Mouse (Mus musculus): ENCODE results near the gene Actn1. TPM values are rescaled to one million over a fixed set of nuclear protein-coding genes. Genes with fewer than 3 reads are reported as not detected.
A peak's percentile ranks its signal among the peaks of the same experiment; 100 is the strongest.

Gene Actn1
- total and polyA plus RNA-seq, 2 experiments from 2014 or later: 15.7 to 85.3 TPM

DNA sequence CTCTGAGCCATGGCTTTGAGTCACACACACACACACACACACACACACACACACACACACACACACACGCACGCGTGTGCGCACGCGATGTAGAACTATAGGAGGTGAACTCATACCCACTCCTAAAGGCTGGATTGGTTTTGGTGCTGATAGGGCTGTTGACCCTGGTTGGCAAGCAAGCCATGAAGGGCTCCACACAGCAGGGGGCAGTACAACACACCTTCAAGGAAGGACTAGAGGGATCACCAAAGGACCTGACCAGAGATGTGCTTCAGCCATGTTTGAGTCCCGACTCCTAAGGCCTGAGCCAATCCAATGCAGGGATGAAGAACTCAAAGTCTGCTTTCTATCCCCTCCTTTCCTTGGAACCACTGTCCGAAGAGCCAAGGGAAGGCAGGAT, 130.6 kb downstream of the Actn1 start:
- Histone ChIP-seq H3K36me3 (replicated peaks; ENCODE audit: control insufficient read depth, insufficient read depth, low read length) (peaks cover 32% of the 10 kb centered on the region), H3K27ac (ENCODE audit: low read depth) (peak overlapping the region; percentile 100), H3K9me3 (replicated peaks; ENCODE audit: control insufficient read depth, low read length) (no peaks in the 10 kb centered on the region), H3K4me3 (ENCODE audit: low read depth, low read length) (no peak overlapping the region), H3K27me3 (ENCODE audit: control insufficient read depth, insufficient read depth, low read length) (no peaks in the 10 kb centered on the region), H3K4me2 (ENCODE audit: low read depth, low read length) (no peak overlapping the region), H3K9ac (replicated peaks; ENCODE audit: low read depth, low read length) (no peak overlapping the region), H3K4me1 (ENCODE audit: control insufficient read depth, insufficient read depth) (peaks cover 25% of the 10 kb centered on the region)
- ATAC-seq (ENCODE audit: insufficient read depth, low read depth): no peak
- no peak for DNase-seq (ENCODE audit: low spot score)
- WGBS: 92% methylated on average over 8 of the region's 8 CpGs
- TF ChIP-seq EP300 (IDR thresholded peaks at IDR 0.05; ENCODE audit: low read depth) (no peak), CTCF (IDR thresholded peaks at IDR 0.05; ENCODE audit: low read depth) (peak; percentile 46)

DNA sequence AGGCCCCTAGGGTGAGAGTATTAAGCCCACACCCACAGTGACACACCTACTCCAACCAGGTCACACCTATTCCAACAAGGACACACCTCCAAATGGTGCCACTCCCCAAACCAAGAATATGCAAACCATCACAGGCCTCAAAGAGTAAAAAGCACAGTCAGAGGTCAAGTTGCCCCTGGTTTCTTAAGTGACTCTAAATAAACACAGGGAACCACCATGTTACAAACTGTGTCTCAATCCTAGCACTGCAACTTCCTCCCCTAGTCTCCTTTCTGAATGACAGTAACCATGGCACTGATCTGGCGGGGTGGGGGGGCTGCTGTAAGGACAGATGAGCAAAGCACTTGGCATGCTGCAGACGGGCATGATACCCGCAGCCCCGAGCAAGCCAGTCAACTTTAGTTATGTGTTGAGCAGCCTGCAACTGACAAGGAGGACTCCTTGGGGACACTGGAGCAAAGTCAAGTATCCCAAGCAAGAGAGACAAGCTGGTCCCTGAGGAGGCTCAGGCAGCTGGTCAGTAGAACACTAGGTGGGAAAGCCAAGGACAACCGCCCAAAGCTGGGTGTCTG, 132.9 kb downstream of the Actn1 start:
- H3K4me1 ChIP-seq (ENCODE audit: control insufficient read depth, insufficient read depth): peaks cover 38% of the 10 kb centered on the region
- TF ChIP-seq CTCF (IDR thresholded peaks at IDR 0.05; ENCODE audit: low read depth) (no peak), EP300 (IDR thresholded peaks at IDR 0.05; ENCODE audit: low read depth) (no peak)
- H3K4me2 ChIP-seq (ENCODE audit: low read depth, low read length): no peak overlapping the region
- DNase-seq (ENCODE audit: low spot score) (no peak), ATAC-seq (ENCODE audit: insufficient read depth, low read depth) (no peak)
- no peak overlapping the region for H3K9ac ChIP-seq (replicated peaks; ENCODE audit: low read depth, low read length)
- H3K4me3 ChIP-seq (ENCODE audit: low read depth, low read length): no peak overlapping the region
- H3K27me3 ChIP-seq (ENCODE audit: control insufficient read depth, insufficient read depth, low read length): no peaks in the 10 kb centered on the region
- H3K9me3 ChIP-seq (replicated peaks; ENCODE audit: control insufficient read depth, low read length): no peaks in the 10 kb centered on the region
- WGBS: 81% methylated on average over 5 of the region's 5 CpGs
- H3K27ac ChIP-seq (ENCODE audit: low read depth): no peak overlapping the region
- H3K36me3 ChIP-seq (replicated peaks; ENCODE audit: control insufficient read depth, insufficient read depth, low read length): peaks cover 38% of the 10 kb centered on the region

DNA sequence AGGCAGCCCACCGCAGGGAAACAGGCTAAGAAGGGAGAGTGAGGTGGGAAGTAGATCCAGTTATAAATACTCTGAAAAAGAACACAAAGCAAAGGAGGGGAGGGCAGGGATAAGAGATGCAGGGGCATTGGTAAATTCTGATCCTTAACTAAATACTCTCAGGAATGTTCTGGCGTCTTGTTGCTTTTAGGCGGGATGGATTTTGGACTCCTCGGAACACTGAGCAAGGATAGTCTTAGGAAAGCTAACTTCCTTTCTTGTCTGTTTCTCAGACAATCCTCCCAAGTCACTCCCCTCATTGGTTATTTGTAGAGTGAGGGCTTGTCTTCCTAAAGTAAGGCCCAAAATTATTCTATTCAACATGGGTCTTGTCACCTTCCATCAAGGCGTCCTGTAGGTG, 134.9 kb downstream of the Actn1 start:
- 94% methylated on average over 5 of the region's 5 CpGs for WGBS
- Histone ChIP-seq H3K36me3 (replicated peaks; ENCODE audit: control insufficient read depth, insufficient read depth, low read length) (peaks cover 44% of the 10 kb centered on the region), H3K9ac (replicated peaks; ENCODE audit: low read depth, low read length) (no peak overlapping the region), H3K27me3 (ENCODE audit: control insufficient read depth, insufficient read depth, low read length) (no peaks in the 10 kb centered on the region), H3K9me3 (replicated peaks; ENCODE audit: control insufficient read depth, low read length) (no peaks in the 10 kb centered on the region), H3K27ac (ENCODE audit: low read depth) (no peak overlapping the region), H3K4me2 (ENCODE audit: low read depth, low read length) (no peak overlapping the region), H3K4me1 (ENCODE audit: control insufficient read depth, insufficient read depth) (peaks cover 24% of the 10 kb centered on the region), H3K4me3 (ENCODE audit: low read depth, low read length) (no peak overlapping the region)
- TF ChIP-seq CTCF (IDR thresholded peaks at IDR 0.05; ENCODE audit: low read depth) (no peak), EP300 (IDR thresholded peaks at IDR 0.05; ENCODE audit: low read depth) (no peak)
- DNase-seq (ENCODE audit: low spot score): no peak
- ATAC-seq (ENCODE audit: insufficient read depth, low read depth): no peak

- no peak overlapping the region for H3K4me3 ChIP-seq (ENCODE audit: low read depth, low read length)
- 69% methylated on average over 3 of the region's 3 CpGs for WGBS
- H3K36me3 ChIP-seq (replicated peaks; ENCODE audit: control insufficient read depth, insufficient read depth, low read length): peaks cover 49% of the 10 kb centered on the region
- H3K27ac ChIP-seq (ENCODE audit: low read depth): no peak overlapping the region
- ATAC-seq (ENCODE audit: insufficient read depth, low read depth): no peak
- no peaks in the 10 kb centered on the region for H3K9me3 ChIP-seq (replicated peaks; ENCODE audit: control insufficient read depth, low read length)
- H3K9ac ChIP-seq (replicated peaks; ENCODE audit: low read depth, low read length): no peak overlapping the region
- peaks cover 18% of the 10 kb centered on the region for H3K4me1 ChIP-seq (ENCODE audit: control insufficient read depth, insufficient read depth)
- TF ChIP-seq CTCF (IDR thresholded peaks at IDR 0.05; ENCODE audit: low read depth) (no peak), EP300 (IDR thresholded peaks at IDR 0.05; ENCODE audit: low read depth) (no peak)
- H3K27me3 ChIP-seq (ENCODE audit: control insufficient read depth, insufficient read depth, low read length): no peaks in the 10 kb centered on the region
- DNase-seq (ENCODE audit: low spot score): no peak
- H3K4me2 ChIP-seq (ENCODE audit: low read depth, low read length): no peak overlapping the region
Observed at GRCm38 (mm10) chr12:80124756-80125155, 135.4 kb downstream of the Actn1 start.

GRCm38 (mm10) chr12:80124211-80124610, 136.0 kb downstream of the Actn1 start:
- H3K4me3 ChIP-seq (ENCODE audit: low read depth, low read length): no peak overlapping the region
- no peak overlapping the region for H3K4me2 ChIP-seq (ENCODE audit: low read depth, low read length)
- H3K4me1 ChIP-seq (ENCODE audit: control insufficient read depth, insufficient read depth): peaks cover 16% of the 10 kb centered on the region
- DNase-seq (ENCODE audit: low spot score) (no peak), ATAC-seq (ENCODE audit: insufficient read depth, low read depth) (peak; percentile 10; the same call in 1 of the 2 replicates)
- H3K27me3 ChIP-seq (ENCODE audit: control insufficient read depth, insufficient read depth, low read length): no peaks in the 10 kb centered on the region
- H3K36me3 ChIP-seq (replicated peaks; ENCODE audit: control insufficient read depth, insufficient read depth, low read length): peaks cover 52% of the 10 kb centered on the region
- 82% methylated on average over 3 of the region's 3 CpGs for WGBS
- TF ChIP-seq CTCF (IDR thresholded peaks at IDR 0.05; ENCODE audit: low read depth) (no peak), EP300 (IDR thresholded peaks at IDR 0.05; ENCODE audit: low read depth) (no peak)
- H3K9ac ChIP-seq (replicated peaks; ENCODE audit: low read depth, low read length): 0 out of 2 replicates have a peak overlapping the region, but pooled peaks have one; percentile 6
- H3K27ac ChIP-seq (ENCODE audit: low read depth): no peak overlapping the region
- no peaks in the 10 kb centered on the region for H3K9me3 ChIP-seq (replicated peaks; ENCODE audit: control insufficient read depth, low read length)

GRCm38 (mm10) chr12:80123227-80123803, 136.9 kb downstream of the Actn1 start:
- 25% methylated on average over 4 of the region's 4 CpGs for WGBS
- Histone ChIP-seq H3K4me2 (ENCODE audit: low read depth, low read length) (no peak overlapping the region), H3K27me3 (ENCODE audit: control insufficient read depth, insufficient read depth, low read length) (no peaks in the 10 kb centered on the region), H3K36me3 (replicated peaks; ENCODE audit: control insufficient read depth, insufficient read depth, low read length) (peaks cover 48% of the 10 kb centered on the region), H3K9ac (replicated peaks; ENCODE audit: low read depth, low read length) (peak overlapping the region; percentile 6), H3K4me1 (ENCODE audit: control insufficient read depth, insufficient read depth) (peaks cover 16% of the 10 kb centered on the region), H3K4me3 (ENCODE audit: low read depth, low read length) (no peak overlapping the region), H3K9me3 (replicated peaks; ENCODE audit: control insufficient read depth, low read length) (no peaks in the 10 kb centered on the region), H3K27ac (ENCODE audit: low read depth) (peak overlapping the region; percentile 62)
- ATAC-seq (ENCODE audit: insufficient read depth, low read depth) (peak; percentile 52), DNase-seq (ENCODE audit: low spot score) (no peak)
- TF ChIP-seq CTCF (IDR thresholded peaks at IDR 0.05; ENCODE audit: low read depth): no peak

Measured in heart, postnatal 0 days (tissue).